Mouse (Mus musculus): ENCODE measurements around the gene Dapk1. TPM values are rescaled to one million over a fixed set of nuclear protein-coding genes. Genes with fewer than 3 reads are reported as not detected.
A peak's percentile ranks its signal among the peaks of the same experiment; 100 is the strongest.

Dapk1 gene
- polyA plus RNA-seq, 1 experiment from 2014 or later, result 34.5 TPM

- Histone ChIP-seq H3K36me3 (ENCODE audit: control insufficient read depth, insufficient read depth, low read length) (no peaks in the 10 kb centered on the region), H3K27me3 (ENCODE audit: control insufficient read depth, insufficient read depth, low read length) (no peaks in the 10 kb centered on the region), H3K9ac (replicated peaks; ENCODE audit: low read depth, low read length) (no peak overlapping the region), H3K9me3 (ENCODE audit: control insufficient read depth, low read length) (no peaks in the 10 kb centered on the region), H3K27ac (ENCODE audit: low read depth, low read length) (no peak overlapping the region), H3K4me2 (ENCODE audit: low read depth, low read length) (no peak overlapping the region), H3K4me3 (ENCODE audit: low read depth, low read length) (no peak overlapping the region), H3K4me1 (ENCODE audit: control insufficient read depth, insufficient read depth, low read length) (no peaks in the 10 kb centered on the region)
- WGBS, result 81% methylated on average over 3 of the region's 3 CpGs
- ATAC-seq (ENCODE audit: low read depth), result no peak
Measured at GRCm38 (mm10) chr13:60578541-60578940, 23.2 kb upstream of the Dapk1 start.

GRCm38 (mm10) chr13:60594866-60595265 lies 6.9 kb upstream of the Dapk1 start:
- Histone ChIP-seq H3K36me3 (ENCODE audit: control insufficient read depth, insufficient read depth, low read length) (no peaks in the 10 kb centered on the region), H3K4me2 (ENCODE audit: low read depth, low read length) (no peak overlapping the region), H3K4me3 (ENCODE audit: low read depth, low read length) (no peak overlapping the region), H3K9ac (replicated peaks; ENCODE audit: low read depth, low read length) (no peak overlapping the region), H3K27me3 (ENCODE audit: control insufficient read depth, insufficient read depth, low read length) (no peaks in the 10 kb centered on the region), H3K27ac (ENCODE audit: low read depth, low read length) (no peak overlapping the region), H3K9me3 (ENCODE audit: control insufficient read depth, low read length) (no peaks in the 10 kb centered on the region), H3K4me1 (ENCODE audit: control insufficient read depth, insufficient read depth, low read length) (no peaks in the 10 kb centered on the region)
- WGBS, result 84% methylated on average over 3 of the region's 3 CpGs
- no peak for ATAC-seq (ENCODE audit: low read depth)

GRCm38 (mm10) chr13:60595519-60595918 lies 6.2 kb upstream of the Dapk1 start:
- H3K4me2 ChIP-seq (ENCODE audit: low read depth, low read length), result no peak overlapping the region
- no peak overlapping the region for H3K9ac ChIP-seq (replicated peaks; ENCODE audit: low read depth, low read length)
- H3K27me3 ChIP-seq (ENCODE audit: control insufficient read depth, insufficient read depth, low read length), result no peaks in the 10 kb centered on the region
- H3K4me1 ChIP-seq (ENCODE audit: control insufficient read depth, insufficient read depth, low read length), result no peaks in the 10 kb centered on the region
- H3K36me3 ChIP-seq (ENCODE audit: control insufficient read depth, insufficient read depth, low read length), result no peaks in the 10 kb centered on the region
- no peak overlapping the region for H3K27ac ChIP-seq (ENCODE audit: low read depth, low read length)
- 94% methylated on average over 6 of the region's 6 CpGs for WGBS
- H3K4me3 ChIP-seq (ENCODE audit: low read depth, low read length), result no peak overlapping the region
- ATAC-seq (ENCODE audit: low read depth), result no peak
- no peaks in the 10 kb centered on the region for H3K9me3 ChIP-seq (ENCODE audit: control insufficient read depth, low read length)

GRCm38 (mm10) chr13:60602416-60603251 lies 887 bp downstream of the Dapk1 start:
- Histone ChIP-seq H3K27me3 (ENCODE audit: control insufficient read depth, insufficient read depth, low read length) (no peaks in the 10 kb centered on the region), H3K36me3 (ENCODE audit: control insufficient read depth, insufficient read depth, low read length) (no peaks in the 10 kb centered on the region; the same call in 1 of the 2 replicates), H3K4me3 (ENCODE audit: low read depth, low read length) (peak overlapping the region; percentile 94), H3K4me2 (ENCODE audit: low read depth, low read length) (peak overlapping the region; percentile 61), H3K4me1 (ENCODE audit: control insufficient read depth, insufficient read depth, low read length) (0 out of 2 replicates have a peak, but pooled peaks cover 7% of the 10 kb centered on the region), H3K9me3 (ENCODE audit: control insufficient read depth, low read length) (no peaks in the 10 kb centered on the region), H3K9ac (replicated peaks; ENCODE audit: low read depth, low read length) (peak overlapping the region; percentile 95), H3K27ac (ENCODE audit: low read depth, low read length) (peak overlapping the region; percentile 93)
- ATAC-seq (ENCODE audit: low read depth), result peak; percentile 75
- 2% methylated on average over 34 of the region's 34 CpGs for WGBS

- Histone ChIP-seq H3K36me3 (ENCODE audit: control insufficient read depth, insufficient read depth, low read length) (no peaks in the 10 kb centered on the region; the same call in 1 of the 2 replicates), H3K27me3 (ENCODE audit: control insufficient read depth, insufficient read depth, low read length) (no peaks in the 10 kb centered on the region), H3K4me2 (ENCODE audit: low read depth, low read length) (peak overlapping the region; percentile 61), H3K9me3 (ENCODE audit: control insufficient read depth, low read length) (no peaks in the 10 kb centered on the region), H3K27ac (ENCODE audit: low read depth, low read length) (0 out of 2 replicates have a peak overlapping the region, but pooled peaks have one; percentile 93), H3K4me1 (ENCODE audit: control insufficient read depth, insufficient read depth, low read length) (0 out of 2 replicates have a peak, but pooled peaks cover 7% of the 10 kb centered on the region), H3K9ac (replicated peaks; ENCODE audit: low read depth, low read length) (peak overlapping the region; percentile 95), H3K4me3 (ENCODE audit: low read depth, low read length) (peak overlapping the region; percentile 94)
- no peak for ATAC-seq (ENCODE audit: low read depth)
- 32% methylated on average over 5 of the region's 5 CpGs for WGBS
Measured at GRCm38 (mm10) chr13:60603252-60603562, 1.5 kb downstream of the Dapk1 start.

- Histone ChIP-seq H3K36me3 (ENCODE audit: control insufficient read depth, insufficient read depth, low read length) (peaks cover 4% of the 10 kb centered on the region; the same call in 1 of the 2 replicates), H3K9me3 (ENCODE audit: control insufficient read depth, low read length) (no peaks in the 10 kb centered on the region), H3K9ac (replicated peaks; ENCODE audit: low read depth, low read length) (no peak overlapping the region), H3K4me1 (ENCODE audit: control insufficient read depth, insufficient read depth, low read length) (0 out of 2 replicates have a peak, but pooled peaks cover 7% of the 10 kb centered on the region), H3K4me2 (ENCODE audit: low read depth, low read length) (no peak overlapping the region), H3K27me3 (ENCODE audit: control insufficient read depth, insufficient read depth, low read length) (no peaks in the 10 kb centered on the region), H3K27ac (ENCODE audit: low read depth, low read length) (no peak overlapping the region), H3K4me3 (ENCODE audit: low read depth, low read length) (no peak overlapping the region)
- ATAC-seq (ENCODE audit: low read depth), result no peak
- WGBS, result 91% methylated on average over 8 of the region's 8 CpGs
Measured at GRCm38 (mm10) chr13:60607411-60607810, 5.7 kb downstream of the Dapk1 start.

GRCm38 (mm10) chr13:60608411-60609046 lies 6.8 kb downstream of the Dapk1 start:
- Histone ChIP-seq H3K36me3 (ENCODE audit: control insufficient read depth, insufficient read depth, low read length) (peaks cover 4% of the 10 kb centered on the region; the same call in 1 of the 2 replicates), H3K27ac (ENCODE audit: low read depth, low read length) (no peak overlapping the region), H3K9ac (replicated peaks; ENCODE audit: low read depth, low read length) (no peak overlapping the region), H3K4me1 (ENCODE audit: control insufficient read depth, insufficient read depth, low read length) (0 out of 2 replicates have a peak, but pooled peaks cover 7% of the 10 kb centered on the region), H3K27me3 (ENCODE audit: control insufficient read depth, insufficient read depth, low read length) (no peaks in the 10 kb centered on the region), H3K9me3 (ENCODE audit: control insufficient read depth, low read length) (no peaks in the 10 kb centered on the region), H3K4me2 (ENCODE audit: low read depth, low read length) (no peak overlapping the region), H3K4me3 (ENCODE audit: low read depth, low read length) (no peak overlapping the region)
- no peak for ATAC-seq (ENCODE audit: low read depth)
- WGBS, result 85% methylated on average over 8 of the region's 8 CpGs

GRCm38 (mm10) chr13:60609234-60609633 lies 7.5 kb downstream of the Dapk1 start:
- 0 out of 2 replicates have a peak, but pooled peaks cover 7% of the 10 kb centered on the region for H3K4me1 ChIP-seq (ENCODE audit: control insufficient read depth, insufficient read depth, low read length)
- WGBS, result 56% methylated on average over 4 of the region's 4 CpGs
- H3K36me3 ChIP-seq (ENCODE audit: control insufficient read depth, insufficient read depth, low read length), result peaks cover 4% of the 10 kb centered on the region; the same call in 1 of the 2 replicates
- no peak for ATAC-seq (ENCODE audit: low read depth)
- H3K4me2 ChIP-seq (ENCODE audit: low read depth, low read length), result no peak overlapping the region
- no peak overlapping the region for H3K4me3 ChIP-seq (ENCODE audit: low read depth, low read length)
- no peaks in the 10 kb centered on the region for H3K27me3 ChIP-seq (ENCODE audit: control insufficient read depth, insufficient read depth, low read length)
- no peak overlapping the region for H3K27ac ChIP-seq (ENCODE audit: low read depth, low read length)
- no peaks in the 10 kb centered on the region for H3K9me3 ChIP-seq (ENCODE audit: control insufficient read depth, low read length)
- H3K9ac ChIP-seq (replicated peaks; ENCODE audit: low read depth, low read length), result no peak overlapping the region

- Histone ChIP-seq H3K4me2 (ENCODE audit: low read depth, low read length) (no peak overlapping the region), H3K9me3 (ENCODE audit: control insufficient read depth, low read length) (no peaks in the 10 kb centered on the region), H3K27me3 (ENCODE audit: control insufficient read depth, insufficient read depth, low read length) (no peaks in the 10 kb centered on the region), H3K36me3 (ENCODE audit: control insufficient read depth, insufficient read depth, low read length) (peaks cover 4% of the 10 kb centered on the region; the same call in 1 of the 2 replicates), H3K9ac (replicated peaks; ENCODE audit: low read depth, low read length) (no peak overlapping the region), H3K27ac (ENCODE audit: low read depth, low read length) (no peak overlapping the region), H3K4me3 (ENCODE audit: low read depth, low read length) (no peak overlapping the region), H3K4me1 (ENCODE audit: control insufficient read depth, insufficient read depth, low read length) (peaks cover 9% of the 10 kb centered on the region)
- no peak for ATAC-seq (ENCODE audit: low read depth)
- whole genome bisulfite sequencing, result 36% methylated on average over 6 of the region's 6 CpGs
Measured at GRCm38 (mm10) chr13:60610558-60610957, 8.8 kb downstream of the Dapk1 start.

Measured in neural tube, embryonic 14.5 days (tissue).